Mouse (Mus musculus): ENCODE measurements around the gene Sppl2c.
"Not testable (repeated sequence)": the region's sequence is repeated elsewhere in the genome, so short reads cannot be mapped to it uniquely, and the experiment has no call there.

Gene Sppl2c

GRCm38 (mm10) chr11:104195791-104196190, 9.7 kb downstream of the Sppl2c start:
- peak; percentile 74 for DNase-seq (ENCODE audit: low read depth, low spot score)

- DNase-seq (ENCODE audit: low read depth, low spot score), result no peak
Observed at GRCm38 (mm10) chr11:104197861-104198260, 11.7 kb downstream of the Sppl2c start.

- DNase-seq (ENCODE audit: low read depth, low spot score), result no peak
Observed at GRCm38 (mm10) chr11:104203271-104203670, 17.1 kb downstream of the Sppl2c start.

- no peak for DNase-seq (ENCODE audit: low read depth, low spot score)
Observed at GRCm38 (mm10) chr11:104206573-104206972, 20.4 kb downstream of the Sppl2c start.

- DNase-seq (ENCODE audit: low read depth, low spot score), result no peak
Observed at GRCm38 (mm10) chr11:104209041-104209440, 22.9 kb downstream of the Sppl2c start.

GRCm38 (mm10) chr11:104211251-104211650, 25.1 kb downstream of the Sppl2c start:
- no peak for DNase-seq (ENCODE audit: low read depth, low spot score)

- not testable (repeated sequence) for DNase-seq (ENCODE audit: low read depth, low spot score)
Observed at GRCm38 (mm10) chr11:104214128-104214527, 28.0 kb downstream of the Sppl2c start.

- DNase-seq (ENCODE audit: low read depth, low spot score), result no peak
Observed at GRCm38 (mm10) chr11:104218075-104218474, 31.9 kb downstream of the Sppl2c start.

GRCm38 (mm10) chr11:104220291-104220690, 34.2 kb downstream of the Sppl2c start:
- DNase-seq (ENCODE audit: low read depth, low spot score), result no peak

- no peak for DNase-seq (ENCODE audit: low read depth, low spot score)
Observed at GRCm38 (mm10) chr11:104221751-104222150, 35.6 kb downstream of the Sppl2c start.

GRCm38 (mm10) chr11:104223301-104223700, 37.2 kb downstream of the Sppl2c start:
- DNase-seq (ENCODE audit: low read depth, low spot score), result no peak

GRCm38 (mm10) chr11:104229391-104229790, 43.3 kb downstream of the Sppl2c start:
- no peak for DNase-seq (ENCODE audit: low read depth, low spot score)

- DNase-seq (ENCODE audit: low read depth, low spot score), result peak; percentile 2
Observed at GRCm38 (mm10) chr11:104230066-104230778, 44.1 kb downstream of the Sppl2c start.

GRCm38 (mm10) chr11:104231041-104231911, 45.1 kb downstream of the Sppl2c start, which contains the start of gene Mapt:
Gene Mapt (plus strand): TSS chr11:104231390.
- DNase-seq (ENCODE audit: low read depth, low spot score), result peak; percentile 66

- peak; percentile 10 for DNase-seq (ENCODE audit: low read depth, low spot score)
Observed at GRCm38 (mm10) chr11:104232141-104233061, 46.3 kb downstream of the Sppl2c start.

- no peak for DNase-seq (ENCODE audit: low read depth, low spot score)
Observed at GRCm38 (mm10) chr11:104233101-104233500, 47.0 kb downstream of the Sppl2c start.

GRCm38 (mm10) chr11:104233574-104234206, 47.6 kb downstream of the Sppl2c start:
- DNase-seq (ENCODE audit: low read depth, low spot score), result peak; percentile 13

GRCm38 (mm10) chr11:104234680-104235079, 48.6 kb downstream of the Sppl2c start:
- no peak for DNase-seq (ENCODE audit: low read depth, low spot score)

- DNase-seq (ENCODE audit: low read depth, low spot score), result no peak
Observed at GRCm38 (mm10) chr11:104235881-104236280, 49.8 kb downstream of the Sppl2c start.

GRCm38 (mm10) chr11:104237226-104237625, 51.1 kb downstream of the Sppl2c start:
- no peak for DNase-seq (ENCODE audit: low read depth, low spot score)
